ENCODE assay signal across 9 mouse cellular contexts in genomic region chr2:13523540-13524456, GRCm38 (mm10). TPM values are rescaled to one million over a fixed set of nuclear protein-coding genes. Genes with fewer than 3 reads are reported as not detected.
A peak's percentile ranks its signal among the peaks of the same experiment; 100 is the strongest.
DNase-seq lines count a peak whose midpoint lies in the region; ATAC-seq and TF ChIP-seq lines count a peak whose summit lies in the region.
"Had no signal": no experiment of that assay in that cellular context is flagged by ENCODE, and none has a peak within 500 bp of the region (broad histone marks: within the 10 kb centered on the region; RNA-seq: fewer than 3 reads in every experiment).

No protein-coding gene starts in this region.

- WGBS in kidney, embryonic 16.5 days: 69% methylated on average over 8 of the region's 8 CpGs
- 50% methylated on average over 8 of the region's 8 CpGs for WGBS in embryonic facial prominence, embryonic 14.5 days
- 59% methylated on average over 8 of the region's 8 CpGs for WGBS in kidney, postnatal 0 days
- 12% methylated on average over 8 of the region's 8 CpGs for WGBS in liver, embryonic 14.5 days (ENCODE audit: insufficient replicate concordance)
- WGBS in thymus, adult 2 months: 94% methylated on average over 8 of the region's 8 CpGs

- TF ChIP-seq POLR2A in thymus, adult 2 months (IDR thresholded peaks at IDR 0.05; ENCODE audit: control insufficient read depth, extremely low read depth, insufficient read depth, low read length, poor library complexity): no peak

- H3K4me2 ChIP-seq in kidney, embryonic 16.5 days (replicated peaks; ENCODE audit: low read depth, low read length): no peak overlapping the region
- no peak overlapping the region for H3K4me2 ChIP-seq in embryonic facial prominence, embryonic 14.5 days (ENCODE audit: low read depth, low read length)
- H3K4me2 ChIP-seq in kidney, postnatal 0 days (ENCODE audit: low read length): no peak overlapping the region
- peak overlapping the region; percentile 59 for H3K4me2 ChIP-seq in liver, embryonic 14.5 days (ENCODE audit: low read depth)

- DNase-seq in kidney, adult 11 months: peak; percentile 75
- DNase-seq in embryonic facial prominence, embryonic 14.5 days (ENCODE audit: low spot score): peak; percentile 79
- DNase-seq in kidney, postnatal 0 days (ENCODE audit: low spot score): no peak
- peak; percentile 58 to 64 (median 59) for DNase-seq in liver, embryonic 14.5 days (ENCODE audit: low read depth in 3 of 3, low spot score in 3 of 3)
- no peak for DNase-seq in thymus, adult 2 months
- DNase-seq in spleen, adult 12 weeks (ENCODE audit: low spot score): no peak
- no peak for DNase-seq in cerebellum, adult 11-12 months

- no peak overlapping the region for H3K9ac ChIP-seq in kidney, embryonic 16.5 days (replicated peaks; ENCODE audit: low read length)
- H3K9ac ChIP-seq in embryonic facial prominence, embryonic 14.5 days (ENCODE audit: low read depth, low read length): no peak overlapping the region
- H3K9ac ChIP-seq in kidney, postnatal 0 days (ENCODE audit: low read depth, low read length): no peak overlapping the region
- peak overlapping the region; percentile 24 for H3K9ac ChIP-seq in liver, embryonic 14.5 days (replicated peaks)

- H3K27ac ChIP-seq in kidney, embryonic 16.5 days (ENCODE audit: low read length): no peak overlapping the region
- peak overlapping the region; percentile 39; the same call in 1 of the 2 replicates for H3K27ac ChIP-seq in embryonic facial prominence, embryonic 14.5 days (replicated peaks; ENCODE audit: low read depth, low read length)
- H3K27ac ChIP-seq in kidney, postnatal 0 days: no peak overlapping the region
- peak overlapping the region; percentile 69 for H3K27ac ChIP-seq in liver, embryonic 14.5 days
- no peak overlapping the region for H3K27ac ChIP-seq in thymus, adult 2 months (ENCODE audit: control insufficient read depth, insufficient read depth, low read length)

- TF ChIP-seq EP300 in liver, embryonic 14.5 days (IDR thresholded peaks at IDR 0.05; ENCODE audit: low read depth): peak; percentile 69

- no peaks in the 10 kb centered on the region for H3K4me1 ChIP-seq in kidney, embryonic 16.5 days (ENCODE audit: insufficient read depth, low read length)
- peaks cover 4% of the 10 kb centered on the region; the same call in 1 of the 2 replicates for H3K4me1 ChIP-seq in embryonic facial prominence, embryonic 14.5 days (ENCODE audit: control insufficient read depth, insufficient read depth, low read length)
- no peaks in the 10 kb centered on the region for H3K4me1 ChIP-seq in kidney, postnatal 0 days (replicated peaks; ENCODE audit: insufficient read depth, low read length)
- H3K4me1 ChIP-seq in liver, embryonic 14.5 days (replicated peaks; ENCODE audit: control insufficient read depth in 2 of 2, insufficient read depth in 2 of 2, low read length in 1 of 2): peaks cover 16 to 27% of the 10 kb centered on the region in 2 experiments
- H3K4me1 ChIP-seq in thymus, adult 2 months (replicated peaks; ENCODE audit: control insufficient read depth, insufficient read depth, low read length): no peaks in the 10 kb centered on the region

- no peak overlapping the region for H3K4me3 ChIP-seq in kidney, embryonic 16.5 days (ENCODE audit: low read length)
- H3K4me3 ChIP-seq in embryonic facial prominence, embryonic 14.5 days (ENCODE audit: low read depth, low read length): no peak overlapping the region
- no peak overlapping the region for H3K4me3 ChIP-seq in kidney, postnatal 0 days (replicated peaks; ENCODE audit: low read depth, low read length)
- H3K4me3 ChIP-seq in liver, embryonic 14.5 days (ENCODE audit: insufficient read depth in 1 of 2, low read depth in 2 of 2, low read length in 2 of 2): no peak overlapping the region; a peak in 1 of 4 replicates
- H3K4me3 ChIP-seq in thymus, adult 2 months (ENCODE audit: control insufficient read depth, insufficient read depth, low read length): no peak overlapping the region

- TF ChIP-seq CTCF in kidney, postnatal 0 days (IDR thresholded peaks at IDR 0.05; ENCODE audit: low read depth): no peak
- TF ChIP-seq CTCF in liver, embryonic 14.5 days (IDR thresholded peaks at IDR 0.05; ENCODE audit: low read depth): no peak
- TF ChIP-seq CTCF in thymus, adult 2 months (IDR thresholded peaks at IDR 0.05; ENCODE audit: borderline replicate concordance, control insufficient read depth, extremely low read depth, insufficient read depth, low read length, poor library complexity): no peak

- H3K9me3 ChIP-seq in kidney, embryonic 16.5 days (ENCODE audit: low read length): no peaks in the 10 kb centered on the region
- H3K9me3 ChIP-seq in embryonic facial prominence, embryonic 14.5 days (ENCODE audit: control insufficient read depth, low read length): no peaks in the 10 kb centered on the region
- H3K9me3 ChIP-seq in kidney, postnatal 0 days (replicated peaks; ENCODE audit: low read length): no peaks in the 10 kb centered on the region
- no peaks in the 10 kb centered on the region for H3K9me3 ChIP-seq in liver, embryonic 14.5 days (ENCODE audit: control insufficient read depth, low read length)

- no peaks in the 10 kb centered on the region for H3K36me3 ChIP-seq in kidney, embryonic 16.5 days (ENCODE audit: insufficient read depth, low read length)
- 0 out of 2 replicates have a peak, but pooled peaks cover 5% of the 10 kb centered on the region for H3K36me3 ChIP-seq in embryonic facial prominence, embryonic 14.5 days (ENCODE audit: control insufficient read depth, insufficient read depth, low read length)
- H3K36me3 ChIP-seq in kidney, postnatal 0 days (ENCODE audit: insufficient read depth, low read length): no peaks in the 10 kb centered on the region
- H3K36me3 ChIP-seq in liver, embryonic 14.5 days (replicated peaks; ENCODE audit: control insufficient read depth, insufficient read depth, low read depth): no peaks in the 10 kb centered on the region
- H3K36me3 ChIP-seq in thymus, adult 2 months (ENCODE audit: control insufficient read depth, insufficient read depth, low read length): peaks cover 5% of the 10 kb centered on the region; the same call in 1 of the 2 replicates

- H3K27me3 ChIP-seq in kidney, embryonic 16.5 days (ENCODE audit: insufficient read depth, low read length): no peaks in the 10 kb centered on the region
- no peaks in the 10 kb centered on the region for H3K27me3 ChIP-seq in embryonic facial prominence, embryonic 14.5 days (replicated peaks; ENCODE audit: control insufficient read depth, insufficient read depth, low read length)
- no peaks in the 10 kb centered on the region for H3K27me3 ChIP-seq in kidney, postnatal 0 days (ENCODE audit: insufficient read depth, low read length)
- H3K27me3 ChIP-seq in liver, embryonic 14.5 days (ENCODE audit: control insufficient read depth, insufficient read depth, low read length): no peaks in the 10 kb centered on the region
- no peaks in the 10 kb centered on the region for H3K27me3 ChIP-seq in thymus, adult 2 months (ENCODE audit: control insufficient read depth, insufficient read depth, low read length)
- H3K27me3 ChIP-seq: CH12.LX had no signal

- ATAC-seq in kidney, embryonic 16.5 days (ENCODE audit: low FRiP score, low TSS enrichment): no peak
- ATAC-seq in embryonic facial prominence, embryonic 14.5 days (ENCODE audit: low read depth): peak; percentile 87
- 0 out of 2 replicates have a peak, but pooled peaks have one; percentile 33 for ATAC-seq in kidney, postnatal 0 days (replicated peaks; ENCODE audit: low FRiP score, low read depth)
- ATAC-seq in liver, embryonic 14.5 days (ENCODE audit: insufficient read depth): peak; percentile 94

RNA-seq across cellular contexts. Expression of gene Trdmt1, which starts 20.7 kb away (rescaled TPM):
- 13.4 and 14.2 TPM in 2 replicates for polyA plus RNA-seq in kidney, embryonic 16.5 days (2015; fragmentation: Nextera tagmentation; extraction: Ambion mirVana)
- polyA plus RNA-seq in embryonic facial prominence, embryonic 14.5 days (2014; fragmentation: Nextera tagmentation; extraction: Ambion mirVana): 11.5 and 16.8 TPM in 2 replicates
- polyA plus RNA-seq in kidney, postnatal 0 days (2015; fragmentation: Nextera tagmentation; extraction: Ambion mirVana): 12.6 and 14.0 TPM in 2 replicates
- 1.9 and 2.8 TPM in 2 replicates for polyA plus RNA-seq in liver, embryonic 14.5 days (2012; rRNA removed)
- 5.4 and 5.5 TPM in 2 replicates for polyA plus RNA-seq in liver, embryonic 14.5 days (2014; fragmentation: Nextera tagmentation; extraction: Ambion mirVana)
- 2.8 and 3.0 TPM in 2 replicates for polyA plus RNA-seq in thymus, adult 2 months (2012; rRNA removed)

RNA-seq across cellular contexts. Expression of gene Cubn, which starts 32.2 kb away (rescaled TPM):
- 7.2 and 7.9 TPM in 2 replicates for polyA plus RNA-seq in kidney, embryonic 16.5 days (2015; fragmentation: Nextera tagmentation; extraction: Ambion mirVana)
- 0.38 and 0.56 TPM in 2 replicates for polyA plus RNA-seq in embryonic facial prominence, embryonic 14.5 days (2014; fragmentation: Nextera tagmentation; extraction: Ambion mirVana)
- 13.5 and 14.7 TPM in 2 replicates for polyA plus RNA-seq in kidney, postnatal 0 days (2015; fragmentation: Nextera tagmentation; extraction: Ambion mirVana)
- polyA plus RNA-seq in liver, embryonic 14.5 days (2012; rRNA removed): 0.04 TPM in 2 replicates
- polyA plus RNA-seq in liver, embryonic 14.5 days (2014; fragmentation: Nextera tagmentation; extraction: Ambion mirVana): 0.06 and 0.08 TPM in 2 replicates
- polyA plus RNA-seq in thymus, adult 2 months (2012; rRNA removed): 0.05 and 0.06 TPM in 2 replicates

RNA-seq across cellular contexts. Expression of gene Vim, which starts 49.9 kb away (rescaled TPM):
- 489 and 497 TPM in 2 replicates for polyA plus RNA-seq in kidney, embryonic 16.5 days (2015; fragmentation: Nextera tagmentation; extraction: Ambion mirVana)
- 1,242 and 1,248 TPM in 2 replicates for polyA plus RNA-seq in embryonic facial prominence, embryonic 14.5 days (2014; fragmentation: Nextera tagmentation; extraction: Ambion mirVana)
- 414 and 447 TPM in 2 replicates for polyA plus RNA-seq in kidney, postnatal 0 days (2015; fragmentation: Nextera tagmentation; extraction: Ambion mirVana)
- 59.5 and 98.0 TPM in 2 replicates for polyA plus RNA-seq in liver, embryonic 14.5 days (2012; rRNA removed)
- polyA plus RNA-seq in liver, embryonic 14.5 days (2014; fragmentation: Nextera tagmentation; extraction: Ambion mirVana): 65.0 and 70.8 TPM in 2 replicates
- 826 and 901 TPM in 2 replicates for polyA plus RNA-seq in thymus, adult 2 months (2012; rRNA removed)

Comparison
In these comparisons a context has a peak if more than half of its experiments do, and no peak if none do; other contexts are left out.
1. DNase-seq: peak in kidney, adult 11 months (single experiment), embryonic facial prominence, embryonic 14.5 days (single experiment) and liver, embryonic 14.5 days (3 of 3); none in kidney, postnatal 0 days (single experiment), thymus, adult 2 months (single experiment), spleen, adult 12 weeks (single experiment) and cerebellum, adult 11-12 months (single experiment).
2. H3K27ac ChIP-seq: peak in embryonic facial prominence, embryonic 14.5 days (single experiment) and liver, embryonic 14.5 days (single experiment); none in kidney, embryonic 16.5 days (single experiment), kidney, postnatal 0 days (single experiment) and thymus, adult 2 months (single experiment).